Mouse (Mus musculus) heart, adult 18-20 months (tissue): Measurements from ENCODE around the gene Ccnt1. TPM values are rescaled to one million over a fixed set of nuclear protein-coding genes. Genes with fewer than 3 reads are reported as not detected.

Source experiments
- DNase-seq, 2 experiments: peaks; one replicate each; pipeline ENCODE4 v3.0.0; 2021 to 2022; ENCODE audit warnings: mixed read lengths in 1 of 2
- long read RNA-seq, 2 experiments: library from polyadenylated mRNA; stranded (forward); transcript quantifications; one replicate each; pipeline ENCODE4 v2.0.0; 2021
- total RNA-seq, 2 experiments: library from RNA; stranded (reverse); gene quantifications; 2 replicates each; pipeline ENCODE4 v1.2.3; 2021

Ccnt1 gene
- 10 to 100 TPM; 26.3 to 31.2 TPM for total RNA-seq
- long read RNA-seq, experiment 1, partial matches to known transcripts: 0 of 8 reads
- long read RNA-seq, experiment 1, other reads (novel, unspliced or antisense): 5 of 8 reads
- long read RNA-seq, experiment 2, partial matches to known transcripts: 0 of 7 reads
- long read RNA-seq, experiment 2, other reads (novel, unspliced or antisense): 6 of 7 reads

GRCm38 (mm10) chr15:98570873-98571538 is at the start of gene Ccnt1, which contains the start of gene 4930415O20Rik:
Ccnt1 (minus strand) TSS chr15:98570923.
4930415O20Rik (plus strand) TSS chr15:98571004.
- DNase-seq: no peak

GRCm38 (mm10) chr15:98617176-98617537 is 46.4 kb upstream of the Ccnt1 start:
- DNase-seq: peak; percentile 63 to 96

- DNase-seq: peak in 1 of 2 experiments; percentile 42
Measured at GRCm38 (mm10) chr15:98616362-98617175, 45.8 kb upstream of the Ccnt1 start.

GRCm38 (mm10) chr15:98615751-98616150 is 45.0 kb upstream of the Ccnt1 start:
- no peak for DNase-seq

- DNase-seq: no peak
Measured at GRCm38 (mm10) chr15:98614971-98615370, 44.2 kb upstream of the Ccnt1 start.

- DNase-seq: peak in 1 of 2 experiments; percentile 48
Measured at GRCm38 (mm10) chr15:98614551-98614950, 43.8 kb upstream of the Ccnt1 start.

- peak in 1 of 2 experiments; percentile 2 for DNase-seq
Measured at GRCm38 (mm10) chr15:98612229-98612628, 41.5 kb upstream of the Ccnt1 start.

GRCm38 (mm10) chr15:98610131-98610633 is 39.5 kb upstream of the Ccnt1 start:
- peak in 1 of 2 experiments; percentile 13 for DNase-seq

- DNase-seq: peak; percentile 85 to 88
Measured at GRCm38 (mm10) chr15:98609331-98610130, 38.8 kb upstream of the Ccnt1 start, which contains the start of gene Adcy6. Adcy6 (minus strand) TSS chr15:98610076.

- DNase-seq: peak in 1 of 2 experiments; percentile 65
Measured at GRCm38 (mm10) chr15:98608784-98609250, 38.1 kb upstream of the Ccnt1 start.

- DNase-seq: peak; percentile 63 to 69
Measured at GRCm38 (mm10) chr15:98608058-98608783, 37.5 kb upstream of the Ccnt1 start.

- peak; percentile 91 to 93 for DNase-seq
Measured at GRCm38 (mm10) chr15:98607557-98607956, 36.8 kb upstream of the Ccnt1 start.

- peak in 1 of 2 experiments; percentile 51 for DNase-seq
Measured at GRCm38 (mm10) chr15:98606739-98607138, 36.0 kb upstream of the Ccnt1 start.

GRCm38 (mm10) chr15:98606051-98606536 is 35.4 kb upstream of the Ccnt1 start:
- peak; percentile 68 to 81 for DNase-seq

- peak in 1 of 2 experiments; percentile 53 for DNase-seq
Measured at GRCm38 (mm10) chr15:98604041-98604575, 33.4 kb upstream of the Ccnt1 start.

GRCm38 (mm10) chr15:98602921-98603458 is 32.3 kb upstream of the Ccnt1 start:
- peak in 1 of 2 experiments; percentile 48 for DNase-seq

GRCm38 (mm10) chr15:98602191-98602881 is 31.6 kb upstream of the Ccnt1 start:
- DNase-seq: peak; percentile 82 to 87

GRCm38 (mm10) chr15:98601832-98602190 is 31.1 kb upstream of the Ccnt1 start:
- no peak for DNase-seq

GRCm38 (mm10) chr15:98600036-98600709 is 29.4 kb upstream of the Ccnt1 start:
- peak in 1 of 2 experiments; percentile 27 for DNase-seq
